Mouse (Mus musculus) C2C12 (cell line): Measurements from ENCODE around the gene Cers4.

Source experiments
- CEBPB ChIP-seq: IDR thresholded peaks from one replicate; pipeline ENCODE4 v1.6.1; 2011; ENCODE audit warnings: low read depth, mild to moderate bottlenecking, control low read depth, moderate library complexity
- CTCF ChIP-seq: IDR thresholded peaks from one replicate; pipeline ENCODE4 v1.5.1; 2011; ENCODE audit not compliant: control insufficient read depth, insufficient read depth, insufficient read length
- FOSL1 ChIP-seq: IDR thresholded peaks from one replicate; pipeline ENCODE4 v1.8.0; 2011; ENCODE audit warnings: mild to moderate bottlenecking, low read length; ENCODE audit not compliant: poor library complexity, insufficient read depth, severe bottlenecking
- MAX ChIP-seq: IDR thresholded peaks from one replicate; pipeline ENCODE4 v1.6.1; 2011; ENCODE audit warnings: mild to moderate bottlenecking, control low read depth
- MYOD1 ChIP-seq: IDR thresholded peaks from one replicate; pipeline ENCODE4 v1.6.1; 2011; ENCODE audit warnings: low read depth; ENCODE audit not compliant: control insufficient read depth, insufficient read length
- MYOG ChIP-seq: IDR thresholded peaks from one replicate; pipeline ENCODE4 v1.6.1; 2011; ENCODE audit not compliant: control insufficient read depth, insufficient read length; ENCODE audit errors: extremely low read depth
- USF1 ChIP-seq: IDR thresholded peaks from one replicate; pipeline ENCODE4 v1.6.1; 2011; ENCODE audit warnings: low read depth, mild to moderate bottlenecking, control low read depth, moderate library complexity

- no peak for TF ChIP-seq MAX
- no peak for TF ChIP-seq CTCF
- TF ChIP-seq CEBPB, result no peak
- no peak for TF ChIP-seq USF1
- no peak for TF ChIP-seq FOSL1
- TF ChIP-seq MYOG, result no peak
- TF ChIP-seq MYOD1, result no peak
These were observed 18.7 kb downstream of the Cers4 start for GRCm38 (mm10) chr8:4511429-4512115.
